ENCODE assay signal across 8 mouse cellular contexts in genomic region chr19:5038709-5039156, GRCm38 (mm10). TPM values are rescaled to one million over a fixed set of nuclear protein-coding genes. Genes with fewer than 3 reads are reported as not detected.
A peak's percentile ranks its signal among the peaks of the same experiment; 100 is the strongest.
DNase-seq lines count a peak whose midpoint lies in the region; ATAC-seq and TF ChIP-seq lines count a peak whose summit lies in the region.

TSS of gene B4gat1 (plus strand) at chr19:5038826.
TSS of gene AC124502.3 (plus strand) at chr19:5038891.

- H3K4me1 ChIP-seq in limb, embryonic 12.5 days (replicated peaks): peaks cover 35% of the 10 kb centered on the region
- H3K4me1 ChIP-seq in midbrain, embryonic 14.5 days (ENCODE audit: control insufficient read depth, insufficient read depth, low read length): peaks cover 25% of the 10 kb centered on the region
- peaks cover 16% of the 10 kb centered on the region for H3K4me1 ChIP-seq in spleen, adult 2 months (ENCODE audit: control insufficient read depth, insufficient read depth, insufficient read length)

- TF ChIP-seq POLR2A in spleen, adult 2 months (IDR thresholded peaks at IDR 0.05; ENCODE audit: low read depth, low read length): no peak; the same call in 1 of the 2 replicates

- ATAC-seq in granulocyte monocyte progenitor cell, adult 5-6 weeks (replicated peaks; ENCODE audit: poor library complexity, severe bottlenecking): peak; percentile 81
- ATAC-seq in limb, embryonic 12.5 days (ENCODE audit: insufficient number of reproducible peaks, insufficient read depth, low FRiP score, low TSS enrichment, low read depth): peak; percentile 76
- peak; percentile 92 for ATAC-seq in midbrain, embryonic 14.5 days (ENCODE audit: low FRiP score, low TSS enrichment)

- H3K4me3 ChIP-seq in limb, embryonic 12.5 days (replicated peaks): peak within 1 kb of the TSS; percentile 85
- peak within 1 kb of the TSS; percentile 89 for H3K4me3 ChIP-seq in midbrain, embryonic 14.5 days (replicated peaks; ENCODE audit: low read depth, low read length)
- peak within 1 kb of the TSS; percentile 72 for H3K4me3 ChIP-seq in spleen, adult 2 months (ENCODE audit: extremely low read depth, insufficient read depth, insufficient read length)

- TF ChIP-seq CTCF in spleen, adult 2 months (IDR thresholded peaks at IDR 0.05; ENCODE audit: extremely low read depth, insufficient read depth, insufficient read length, insufficient replicate concordance): 0 out of 2 replicates have a peak, but pooled peaks have one; percentile 2

- peak within 1 kb of the TSS; percentile 87 for H3K27ac ChIP-seq in limb, embryonic 12.5 days
- H3K27ac ChIP-seq in midbrain, embryonic 14.5 days (replicated peaks; ENCODE audit: low read depth, low read length): peak within 1 kb of the TSS; percentile 86
- H3K27ac ChIP-seq in spleen, adult 2 months (ENCODE audit: insufficient read depth, low read length): no peak within 1 kb of the TSS

- H3K36me3 ChIP-seq in limb, embryonic 12.5 days: peaks cover 17% of the 10 kb centered on the region; the same call in 1 of the 2 replicates
- 0 out of 2 replicates have a peak, but pooled peaks cover under 1% of the 10 kb centered on the region for H3K36me3 ChIP-seq in midbrain, embryonic 14.5 days (ENCODE audit: control insufficient read depth, insufficient read depth, low read length)
- H3K36me3 ChIP-seq in spleen, adult 2 months (ENCODE audit: control insufficient read depth, insufficient read depth, low read length): no peaks in the 10 kb centered on the region

- peak within 1 kb of the TSS; percentile 98 for H3K4me2 ChIP-seq in limb, embryonic 12.5 days
- H3K4me2 ChIP-seq in midbrain, embryonic 14.5 days (ENCODE audit: low read length): peak within 1 kb of the TSS; percentile 86

- peak within 1 kb of the TSS; percentile 78 for H3K9ac ChIP-seq in limb, embryonic 12.5 days (replicated peaks)
- H3K9ac ChIP-seq in midbrain, embryonic 14.5 days (replicated peaks; ENCODE audit: low read length): peak within 1 kb of the TSS; percentile 94

- under 1% methylated on average over 39 of the region's 44 CpGs for WGBS in limb, embryonic 12.5 days
- WGBS in midbrain, embryonic 14.5 days: 1% methylated on average over 43 of the region's 44 CpGs
- WGBS in spleen, adult 2 months: under 1% methylated on average over 44 of the region's 44 CpGs

- no peaks in the 10 kb centered on the region for H3K9me3 ChIP-seq in limb, embryonic 12.5 days
- no peaks in the 10 kb centered on the region for H3K9me3 ChIP-seq in midbrain, embryonic 14.5 days (ENCODE audit: control insufficient read depth, low read length)

- no peaks in the 10 kb centered on the region for H3K27me3 ChIP-seq in limb, embryonic 12.5 days
- no peaks in the 10 kb centered on the region for H3K27me3 ChIP-seq in midbrain, embryonic 14.5 days (ENCODE audit: control insufficient read depth, insufficient read depth, low read length)
- H3K27me3 ChIP-seq in spleen, adult 2 months (ENCODE audit: control insufficient read depth, insufficient read depth, low read length): peaks cover 2% of the 10 kb centered on the region; the same call in 1 of the 2 replicates

- DNase-seq in layer of hippocampus, adult 11-12 months (ENCODE audit: low spot score): peak; percentile 89
- DNase-seq in layer of hippocampus, adult 9-10 months (ENCODE audit: low spot score): no peak
- peak; percentile 82 for DNase-seq in embryo, embryonic 11.5 days (ENCODE audit: low read depth, low spot score)
- peak; percentile 87 for DNase-seq in kidney, adult 11 months
- DNase-seq in midbrain, embryonic 14.5 days: peak; percentile 97
- DNase-seq in spleen, adult 2 months (ENCODE audit: low read depth in 1 of 2, low spot score in 2 of 2): peak; percentile 61 to 84

RNA-seq across cellular contexts. Expression of gene B4gat1, which starts in this region (rescaled TPM):
- 4.8 and 6.1 TPM in 2 replicates for total RNA-seq in granulocyte monocyte progenitor cell, adult 5-6 weeks (2014; fragmentation: Nextera tagmentation)
- 2.6 and 11.6 TPM in 2 replicates for total RNA-seq in granulocyte monocyte progenitor cell, adult 5-6 weeks (2017)
- 42.3 and 44.8 TPM in 2 replicates for polyA plus RNA-seq in limb, embryonic 12.5 days (2016; fragmentation: Nextera tagmentation; extraction: Ambion mirVana)
- polyA plus RNA-seq in midbrain, embryonic 14.5 days (2014; fragmentation: Nextera tagmentation; extraction: Ambion mirVana): 69.7 and 77.4 TPM in 2 replicates
- polyA plus RNA-seq in spleen, adult 2 months (2012; rRNA removed): 9.7 and 12.0 TPM in 2 replicates

RNA-seq across cellular contexts. Expression of gene AC124502.3, which starts in this region (rescaled TPM):
- total RNA-seq in granulocyte monocyte progenitor cell, adult 5-6 weeks (2014; fragmentation: Nextera tagmentation): 1.3 and 1.4 TPM in 2 replicates
- total RNA-seq in granulocyte monocyte progenitor cell, adult 5-6 weeks (2017): 5.4 TPM in 1 of 2 replicates, not detected in the other
- polyA plus RNA-seq in limb, embryonic 12.5 days (2016; fragmentation: Nextera tagmentation; extraction: Ambion mirVana): 2.4 and 4.1 TPM in 2 replicates
- 1.5 and 1.6 TPM in 2 replicates for polyA plus RNA-seq in midbrain, embryonic 14.5 days (2014; fragmentation: Nextera tagmentation; extraction: Ambion mirVana)
- polyA plus RNA-seq in spleen, adult 2 months (2012; rRNA removed): 0.36 and 0.79 TPM in 2 replicates
